Mouse (Mus musculus) inflammation-experienced regulatory T-cells, adult 16 weeks (primary cell): ENCODE results near the gene Nfasc. TPM values are rescaled to one million over a fixed set of nuclear protein-coding genes. Genes with fewer than 3 reads are reported as not detected.

Experiments used
- polyA plus RNA-seq: library from polyadenylated mRNA; unstranded; fragments of 100-300 nt; shearing (Covaris generic); gene quantifications from one replicate; pipeline ENCODE4 v1.2.1, GENCODE M21; 2017

Gene Nfasc
- polyA plus RNA-seq: not detected

DNA sequence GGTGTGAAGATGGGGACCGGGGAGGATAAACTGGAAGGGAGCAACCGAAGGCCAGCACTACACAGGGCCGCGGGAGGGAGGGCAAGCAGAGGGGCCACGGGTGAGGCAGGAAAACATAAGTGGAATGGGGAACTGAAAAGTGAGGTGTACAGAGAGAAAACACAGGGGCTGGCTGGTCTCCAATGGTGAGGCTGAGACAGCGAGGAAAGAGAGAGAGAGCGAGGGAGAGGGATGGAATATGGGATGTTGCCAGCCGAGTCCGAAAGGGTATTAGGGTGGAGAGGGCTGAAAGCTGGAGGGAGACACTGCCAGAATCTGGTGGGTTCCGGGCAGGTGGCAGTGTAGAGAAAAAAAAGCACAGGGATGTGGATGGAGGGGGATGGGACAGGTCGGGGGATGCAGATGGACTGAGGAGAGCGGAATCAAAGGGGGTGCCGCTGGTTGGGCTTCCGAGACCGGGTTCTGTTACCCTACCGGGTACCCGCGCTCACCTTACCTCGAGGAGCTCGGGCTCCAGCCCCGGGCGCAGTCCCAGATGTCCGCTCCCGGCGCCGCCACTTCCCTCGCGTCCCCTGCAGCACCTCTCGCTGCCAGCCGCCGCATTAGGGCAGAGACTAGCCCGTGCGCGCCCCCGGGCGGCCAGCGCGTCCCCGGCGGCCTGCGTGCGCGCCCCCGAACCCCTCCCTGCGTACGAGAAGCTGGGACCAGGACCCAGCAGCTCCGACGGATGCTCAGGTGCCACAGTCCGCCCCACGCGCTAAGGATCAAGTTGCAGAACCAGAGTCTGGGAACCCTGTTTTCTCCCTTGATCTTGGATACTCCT lies at the start of gene Nfasc:
TSS of gene Nfasc (minus strand) at position 623 of the 823 bp plus-strand sequence.

DNA sequence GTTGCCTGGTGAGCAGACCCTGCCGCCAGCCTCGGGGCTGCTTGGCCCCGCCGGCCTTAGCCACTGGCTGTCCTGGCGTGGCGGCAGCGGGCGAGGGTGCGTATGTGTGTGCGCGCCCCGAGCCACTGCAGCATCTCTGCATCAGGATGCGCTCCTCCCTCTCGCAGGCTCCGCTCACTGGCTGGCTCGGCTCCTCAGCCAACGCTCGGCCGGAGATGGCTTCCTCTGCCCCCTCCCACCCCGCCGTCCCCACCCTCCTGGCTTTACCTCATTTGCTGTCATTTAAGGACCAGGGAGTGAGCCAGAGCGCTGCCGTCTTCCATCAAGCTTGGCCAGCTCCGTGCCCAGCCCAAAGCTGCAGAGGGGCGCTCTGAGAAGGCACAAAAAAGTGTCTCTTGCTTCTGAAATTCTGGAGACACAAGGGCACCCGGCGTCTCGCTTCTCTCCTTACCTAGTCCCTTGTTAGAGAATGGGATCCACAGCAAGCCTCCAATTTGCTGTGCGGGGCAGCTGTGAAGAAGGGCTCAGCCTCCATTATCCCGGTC lies 198.8 kb downstream of the Nfasc start, which contains the start of gene Cntn2:
TSS of gene Cntn2 (minus strand) at position 495 of the 545 bp plus-strand sequence.

Other genes starting within 250 kb of the Nfasc start
- 14.0 TPM for gene Tmem81, start 235.6 kb downstream of the Nfasc start, polyA plus RNA-seq
- not detected for gene Cntn2, start 198.5 kb downstream of the Nfasc start, polyA plus RNA-seq
- gene Lrrn2, start 138.5 kb upstream of the Nfasc start, polyA plus RNA-seq: 0.11 TPM